12 mouse cellular contexts compared by ENCODE assay signal in the genomic region with DNA sequence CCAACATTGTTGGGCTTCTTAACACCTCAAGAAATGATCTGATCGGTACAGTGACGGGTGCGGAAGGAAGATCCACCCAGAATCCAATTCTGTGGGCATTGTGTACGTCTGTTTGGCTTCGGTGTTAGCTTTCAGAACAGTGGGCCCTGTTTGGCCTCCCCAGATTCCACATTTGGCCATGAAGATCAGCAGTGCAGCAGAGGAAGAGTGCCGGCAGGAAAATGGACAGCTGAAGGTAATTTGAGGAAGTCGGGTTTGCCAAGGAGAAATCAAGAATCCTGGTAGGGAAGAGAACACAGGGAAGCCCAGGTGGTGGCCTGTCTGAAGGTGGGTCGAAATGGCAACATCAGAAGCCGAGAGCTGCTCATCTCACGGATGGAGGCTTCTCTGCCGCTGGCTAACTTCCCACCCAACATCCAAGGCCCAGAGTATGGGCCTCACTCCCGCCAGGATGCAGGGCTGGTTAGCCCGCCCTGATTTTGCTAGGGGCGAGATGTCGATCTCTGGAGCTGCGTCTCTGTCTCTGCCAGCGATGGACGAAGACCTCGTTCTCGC. TPM values are rescaled to one million over a fixed set of nuclear protein-coding genes. Genes with fewer than 3 reads are reported as not detected.
DNase-seq lines count a peak whose midpoint lies in the region; ATAC-seq and TF ChIP-seq lines count a peak whose summit lies in the region.
"Had no signal": no experiment of that assay in that cellular context is flagged by ENCODE, and none has a peak within 500 bp of the region (broad histone marks: within the 10 kb centered on the region; RNA-seq: fewer than 3 reads in every experiment).

No protein-coding gene starts in this region.

- H3K4me1 ChIP-seq in kidney, embryonic 15.5 days: peaks cover 51% of the 10 kb centered on the region
- peaks cover 23% of the 10 kb centered on the region for H3K4me1 ChIP-seq in embryonic facial prominence, embryonic 13.5 days
- H3K4me1 ChIP-seq in limb, embryonic 14.5 days (ENCODE audit: control insufficient read depth, insufficient read depth, low read length): peaks cover 11% of the 10 kb centered on the region

- 5% methylated on average over 20 of the region's 20 CpGs for WGBS in kidney, embryonic 15.5 days
- under 1% methylated on average over 20 of the region's 20 CpGs for WGBS in embryonic facial prominence, embryonic 13.5 days
- WGBS in limb, embryonic 14.5 days: 1% methylated on average over 20 of the region's 20 CpGs

- no peaks in the 10 kb centered on the region for H3K9me3 ChIP-seq in kidney, embryonic 15.5 days (replicated peaks)
- no peaks in the 10 kb centered on the region for H3K9me3 ChIP-seq in embryonic facial prominence, embryonic 13.5 days
- no peaks in the 10 kb centered on the region for H3K9me3 ChIP-seq in limb, embryonic 14.5 days (ENCODE audit: control insufficient read depth, low read length)
- H3K9me3 ChIP-seq: limb, embryonic 15.5 days; stomach, embryonic 15.5 days had no signal

- DNase-seq in embryo, embryonic 10 days (ENCODE audit: low spot score): peak; percentile 37
- DNase-seq in embryo, embryonic 11 days: no peak
- no peak for DNase-seq in kidney, postnatal 36 days
- no peak for DNase-seq in limb, embryonic 14.5 days (ENCODE audit: low spot score)
- no peak for DNase-seq in layer of hippocampus, adult 9-11 months
- DNase-seq in B cell, adult 2 months: no peak
- DNase-seq: gastrocnemius, postnatal 25 days; kidney, postnatal 25 days had no signal

- H3K4me3 ChIP-seq in kidney, embryonic 15.5 days (replicated peaks): no peak overlapping the region
- H3K4me3 ChIP-seq in embryonic facial prominence, embryonic 13.5 days: no peak overlapping the region
- 0 out of 2 replicates have a peak overlapping the region, but pooled peaks have one; percentile 4 for H3K4me3 ChIP-seq in limb, embryonic 14.5 days (replicated peaks; ENCODE audit: low read length)
- H3K4me3 ChIP-seq: limb, embryonic 15.5 days; stomach, embryonic 15.5 days had no signal

- H3K9ac ChIP-seq in kidney, embryonic 15.5 days: no peak overlapping the region
- H3K9ac ChIP-seq in embryonic facial prominence, embryonic 13.5 days: no peak overlapping the region
- no peak overlapping the region for H3K9ac ChIP-seq in limb, embryonic 14.5 days (ENCODE audit: low read depth, low read length, severe bottlenecking)
- H3K9ac ChIP-seq: limb, embryonic 15.5 days; stomach, embryonic 15.5 days had no signal

- ATAC-seq in kidney, embryonic 15.5 days (replicated peaks; ENCODE audit: low FRiP score): no peak
- ATAC-seq in embryonic facial prominence, embryonic 13.5 days (ENCODE audit: insufficient number of reproducible peaks, insufficient read depth, low FRiP score, low TSS enrichment, low read depth): no peak
- ATAC-seq in limb, embryonic 14.5 days (ENCODE audit: low FRiP score, low read depth): no peak

- H3K27me3 ChIP-seq in kidney, embryonic 15.5 days: peaks cover 99% of the 10 kb centered on the region
- H3K27me3 ChIP-seq in embryonic facial prominence, embryonic 13.5 days: peaks cover 100% of the 10 kb centered on the region
- H3K27me3 ChIP-seq in limb, embryonic 14.5 days (ENCODE audit: control insufficient read depth, insufficient read depth, low read length): peaks cover 96% of the 10 kb centered on the region

- H3K27ac ChIP-seq in kidney, embryonic 15.5 days: no peak overlapping the region
- no peak overlapping the region for H3K27ac ChIP-seq in embryonic facial prominence, embryonic 13.5 days
- no peak overlapping the region for H3K27ac ChIP-seq in limb, embryonic 14.5 days (replicated peaks; ENCODE audit: low read depth, low read length)
- H3K27ac ChIP-seq: limb, embryonic 15.5 days; stomach, embryonic 15.5 days had no signal

- no peaks in the 10 kb centered on the region for H3K36me3 ChIP-seq in kidney, embryonic 15.5 days
- no peaks in the 10 kb centered on the region for H3K36me3 ChIP-seq in embryonic facial prominence, embryonic 13.5 days
- H3K36me3 ChIP-seq in limb, embryonic 14.5 days (ENCODE audit: control insufficient read depth, insufficient read depth, low read length): no peaks in the 10 kb centered on the region
- H3K36me3 ChIP-seq: limb, embryonic 15.5 days; stomach, embryonic 15.5 days had no signal

- peak overlapping the region; percentile 29 for H3K4me2 ChIP-seq in kidney, embryonic 15.5 days
- H3K4me2 ChIP-seq in embryonic facial prominence, embryonic 13.5 days: peak overlapping the region; percentile 14; the same call in 1 of the 2 replicates
- peak overlapping the region; percentile 25; the same call in 1 of the 2 replicates for H3K4me2 ChIP-seq in limb, embryonic 14.5 days (replicated peaks; ENCODE audit: low read depth, low read length, severe bottlenecking)
- H3K4me2 ChIP-seq: limb, embryonic 15.5 days; stomach, embryonic 15.5 days had no signal

- TF ChIP-seq POLR2A in limb, embryonic 14.5 days (IDR thresholded peaks at IDR 0.05; ENCODE audit: borderline replicate concordance, extremely low read depth, insufficient read depth, insufficient read length): no peak

RNA-seq across cellular contexts. Expression of a gene that starts 4.0 kb away (rescaled TPM):
- 0.09 and 0.15 TPM in 2 replicates for polyA plus RNA-seq in kidney, embryonic 15.5 days (2015; fragmentation: Nextera tagmentation; extraction: Ambion mirVana)
- polyA plus RNA-seq in embryonic facial prominence, embryonic 13.5 days (2015; fragmentation: Nextera tagmentation; extraction: Ambion mirVana): not detected in 2 replicates
- 0.03 and 0.06 TPM in 2 replicates for polyA plus RNA-seq in limb, embryonic 14.5 days (2012; rRNA removed)
- not detected in 2 replicates for polyA plus RNA-seq in limb, embryonic 14.5 days (2014; fragmentation: Nextera tagmentation; extraction: Ambion mirVana)
- polyA plus RNA-seq: limb, embryonic 15.5 days; stomach, embryonic 15.5 days had no signal
